Mouse (Mus musculus) lung, postnatal 25 days (tissue): Measurements from ENCODE around the gene Gm38392.
"Not testable (repeated sequence)": the region's sequence is repeated elsewhere in the genome, so short reads cannot be mapped to it uniquely, and the experiment has no call there.

Experiments used
- DNase-seq: peaks from one replicate; pipeline ENCODE4 v3.0.0; 2022; ENCODE audit warnings: low spot score

Gene Gm38392

DNA sequence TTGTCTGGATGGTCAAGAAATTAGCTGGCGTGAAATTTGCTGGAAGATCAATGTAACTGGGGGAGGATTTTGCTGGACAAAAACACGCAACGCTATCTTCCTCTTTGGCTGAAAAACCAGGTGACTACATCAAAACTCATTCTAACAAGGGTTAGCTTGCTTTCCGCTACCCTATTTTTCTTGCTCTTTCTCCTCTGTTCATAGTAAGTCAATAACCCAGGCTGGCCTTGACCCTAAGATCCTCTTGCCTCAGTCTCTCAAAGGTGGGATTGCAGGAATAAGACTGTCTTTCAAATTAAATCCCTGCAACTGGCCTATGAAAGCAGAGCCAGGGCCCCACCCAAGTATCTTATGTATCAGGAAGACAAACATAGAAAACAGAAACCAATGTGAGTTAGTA is at the start of gene Gm38392:
Gene Gm38392 (minus strand): TSS at position 101 of the 400 bp plus-strand sequence.
- no peak for DNase-seq

DNA sequence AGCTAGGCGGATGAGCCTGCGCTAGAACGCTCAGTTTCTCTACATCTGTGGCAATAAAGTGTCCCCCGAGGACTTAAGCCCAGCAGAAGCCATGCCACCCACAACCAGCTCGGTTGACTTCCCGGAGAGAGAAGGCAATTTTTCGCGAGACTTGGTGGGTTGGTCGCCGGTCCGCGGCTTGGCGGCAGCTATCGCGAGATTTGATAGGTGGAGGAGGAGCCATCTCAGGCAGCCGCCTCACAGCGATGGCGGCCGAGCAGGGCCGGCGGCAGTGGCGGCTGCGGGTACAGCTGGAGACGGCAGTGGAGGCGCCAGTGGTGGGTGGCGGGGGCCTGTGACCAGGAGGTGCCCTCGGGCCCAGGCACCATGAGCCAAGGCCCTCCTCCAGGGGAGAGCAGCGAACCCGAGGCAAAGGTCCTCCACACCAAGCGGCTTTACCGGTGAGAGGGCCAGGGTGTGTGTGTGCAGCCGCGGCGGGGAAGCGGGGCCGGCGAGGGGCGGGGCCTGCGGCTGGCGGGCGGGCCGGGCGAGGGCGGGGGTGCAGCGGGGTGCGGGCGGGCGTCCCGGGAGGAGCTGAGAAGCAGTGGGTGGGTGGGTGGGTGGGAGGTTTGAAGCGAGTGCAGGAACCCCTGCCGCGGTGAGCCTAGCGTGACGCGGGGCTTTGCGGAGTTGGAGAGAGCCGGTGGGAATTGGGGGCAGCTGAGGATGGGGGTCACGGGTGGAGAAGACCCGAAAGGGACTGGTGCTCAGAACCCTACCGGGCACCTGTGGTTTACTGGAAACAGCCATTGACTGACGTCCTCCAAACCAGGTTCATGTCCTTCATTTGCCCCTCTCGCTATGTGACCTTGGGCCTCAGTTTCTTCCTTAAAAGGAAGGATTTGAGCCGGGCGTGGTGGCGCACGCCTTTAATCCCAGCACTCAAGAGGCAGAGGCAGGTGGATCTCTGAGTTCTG is 49.3 kb upstream of the Gm38392 start, which contains the start of the genes Tmem79 and Smg5:
Gene Tmem79 (minus strand): TSS at position 91 of the 956 bp plus-strand sequence.
Gene Smg5 (plus strand): TSS at position 203 of the 956 bp plus-strand sequence.
- DNase-seq: peak; percentile 98

DNA sequence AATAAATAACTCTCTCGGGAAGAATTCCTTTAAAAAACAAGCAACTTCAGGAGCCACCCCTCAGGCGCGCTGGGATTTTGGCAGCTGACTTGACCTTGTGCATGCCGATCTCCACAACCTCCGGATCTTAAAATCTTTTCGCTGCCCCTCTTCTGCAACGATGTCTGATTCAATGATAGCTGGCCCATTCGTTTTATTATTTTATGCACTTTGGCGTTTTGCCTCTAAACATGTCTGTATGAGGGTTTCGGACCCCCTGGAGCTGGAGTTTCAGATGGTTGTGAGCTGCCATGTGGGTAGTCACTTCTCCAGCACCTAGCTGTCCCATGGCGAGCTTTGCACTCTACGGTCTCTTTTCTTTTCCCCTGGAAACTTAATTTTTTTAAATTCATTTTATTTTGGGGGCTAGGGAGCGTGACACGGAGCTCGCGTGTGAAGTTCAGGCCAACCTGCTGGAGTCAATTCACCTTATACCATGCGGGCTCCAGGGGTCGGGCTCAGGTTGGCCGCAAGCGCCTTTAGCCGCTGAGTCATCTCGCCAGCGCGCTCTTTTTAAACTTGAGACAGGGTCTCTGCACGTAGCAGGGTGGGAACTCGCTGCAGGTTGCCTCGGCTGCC is 48.5 kb upstream of the Gm38392 start:
- no peak for DNase-seq

DNA sequence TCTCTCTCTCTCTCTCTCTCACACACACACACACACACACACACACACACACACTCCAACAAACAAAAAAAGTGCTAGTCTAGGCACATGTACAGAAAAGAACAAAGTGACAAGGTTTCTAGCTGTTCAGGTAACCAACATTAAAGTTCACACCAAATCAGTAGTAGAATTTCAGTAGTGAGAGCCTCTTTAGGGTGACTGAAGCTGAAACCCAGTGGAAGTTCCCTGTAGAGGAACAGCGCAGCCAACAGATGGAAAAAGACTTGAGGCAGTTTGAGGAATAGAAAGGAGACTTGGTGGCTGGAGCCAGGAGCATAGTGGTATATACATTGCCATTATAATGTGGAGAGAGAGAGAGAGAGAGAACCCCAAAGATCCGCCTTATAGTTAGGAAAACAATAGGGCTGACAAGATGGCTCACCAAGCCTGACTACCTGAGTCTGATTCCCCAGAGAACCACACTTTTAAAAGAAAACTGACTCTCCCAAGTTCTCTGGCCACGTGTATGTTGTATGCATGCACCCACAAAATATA is 48.0 kb upstream of the Gm38392 start:
- DNase-seq: no peak

DNA sequence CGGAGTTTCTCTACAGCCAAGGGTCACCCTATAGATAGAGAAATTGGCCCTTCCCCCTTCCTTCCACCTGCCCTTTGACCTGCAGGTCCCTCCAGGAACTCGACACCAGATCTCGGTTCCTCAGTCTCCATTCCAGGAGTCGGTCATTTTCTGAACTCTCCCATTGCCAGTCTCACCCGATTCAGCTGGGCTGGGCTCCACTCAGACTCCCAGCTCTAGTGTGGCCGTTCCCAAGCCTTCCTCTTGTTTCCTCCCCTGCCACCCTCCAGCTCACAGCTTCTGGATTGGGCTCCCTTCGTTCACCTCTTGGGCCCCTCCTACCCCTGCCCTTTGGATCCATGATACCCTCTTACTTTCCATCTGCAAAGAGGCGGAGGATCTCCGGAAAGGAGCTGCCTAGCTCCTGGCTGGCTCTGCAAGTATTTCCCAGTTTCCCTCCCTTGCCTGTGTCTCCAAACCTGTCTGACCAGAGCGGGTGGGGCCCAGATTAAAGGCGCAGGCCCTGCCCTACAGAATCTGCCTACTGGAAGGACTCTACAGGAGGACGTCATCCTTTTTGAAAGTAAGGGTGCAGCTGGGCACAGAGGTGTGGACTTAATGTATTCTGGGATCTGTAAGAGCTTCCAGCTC is 47.1 kb upstream of the Gm38392 start:
- peak; percentile 52 for DNase-seq

DNA sequence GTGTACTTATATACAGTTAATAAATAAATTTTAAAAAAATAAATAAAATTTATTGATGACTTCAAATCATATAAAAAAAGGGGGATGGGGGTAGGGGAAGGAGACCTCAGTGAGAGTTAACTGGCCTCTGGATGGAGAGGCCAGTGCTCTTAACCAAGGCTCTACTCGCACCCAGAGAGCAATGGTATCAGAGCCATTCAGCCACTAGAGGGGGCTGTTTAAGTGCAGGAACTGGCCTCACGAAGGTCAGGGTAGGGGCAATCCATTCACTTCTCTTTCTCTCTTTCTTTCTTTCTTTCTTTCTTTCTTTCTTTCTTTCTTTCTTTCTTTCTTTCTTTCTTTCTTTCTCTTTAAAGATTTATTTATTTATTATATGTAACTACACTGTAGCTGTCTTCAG is 44.3 kb upstream of the Gm38392 start:
- DNase-seq: peak; percentile 56

DNA sequence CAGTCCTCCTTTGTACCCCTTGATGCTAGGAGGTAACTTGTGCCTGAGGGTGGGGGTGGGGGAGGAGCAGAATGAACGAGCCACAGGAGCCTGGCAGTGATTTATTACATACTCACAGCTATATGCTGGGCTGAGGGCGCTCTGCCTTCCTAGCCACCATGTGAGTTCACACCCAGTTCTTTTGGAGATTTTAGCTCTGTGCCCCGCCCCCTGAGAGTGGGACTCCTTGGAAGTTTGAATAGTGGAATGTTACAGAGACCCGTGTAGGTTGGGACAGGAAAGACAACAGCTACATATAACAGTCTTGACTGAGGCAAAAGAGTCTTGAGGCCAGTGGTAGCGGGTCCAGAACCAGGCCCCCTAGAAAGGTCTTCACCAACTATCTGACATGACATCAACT is 41.9 kb upstream of the Gm38392 start:
- no peak for DNase-seq

DNA sequence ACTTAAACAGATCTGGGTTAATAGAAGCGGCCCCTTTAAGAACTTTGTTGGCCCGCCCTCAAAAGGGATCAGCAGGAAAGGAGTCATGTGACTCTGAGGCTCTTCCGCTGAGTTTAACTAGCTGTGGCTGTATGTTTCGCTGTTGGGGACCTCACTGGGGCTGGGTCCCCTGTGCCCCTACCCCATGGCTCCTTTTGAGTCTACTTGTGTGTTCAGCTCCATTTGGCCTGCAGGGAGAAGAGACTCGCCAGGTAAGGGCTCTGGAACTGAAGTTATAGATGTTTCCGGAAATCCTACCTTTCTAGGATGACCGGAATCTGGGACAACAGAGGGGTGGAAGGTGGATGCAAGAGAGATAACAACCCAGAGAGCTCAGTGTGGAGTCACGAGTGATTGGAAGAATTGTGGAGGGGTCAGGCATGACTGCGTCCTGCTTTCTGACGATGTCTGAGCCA is 38.0 kb upstream of the Gm38392 start, which contains the start of gene Glmp:
Gene Glmp (plus strand): TSS at position 73 of the 455 bp plus-strand sequence.
- peak; percentile 66 for DNase-seq

DNA sequence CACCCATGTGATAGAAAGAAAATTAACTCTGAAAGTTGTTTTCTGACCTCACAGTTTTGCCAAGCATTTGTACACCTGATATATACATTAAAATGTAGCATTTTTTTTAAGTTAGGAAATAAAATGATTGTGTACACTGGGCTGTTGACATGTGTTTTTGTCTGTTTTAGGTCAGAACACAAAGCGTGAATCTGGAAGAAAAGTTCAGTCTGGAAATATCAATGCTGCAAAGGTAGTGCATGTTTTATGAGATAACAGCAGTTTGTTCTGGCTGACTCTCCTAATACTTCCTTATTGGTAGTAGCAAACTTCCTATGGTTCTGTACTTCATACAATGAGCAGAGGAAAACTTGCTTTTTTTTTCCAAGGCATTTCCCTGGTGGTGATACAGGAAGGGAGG is 12.2 kb upstream of the Gm38392 start:
- DNase-seq: no peak

DNA sequence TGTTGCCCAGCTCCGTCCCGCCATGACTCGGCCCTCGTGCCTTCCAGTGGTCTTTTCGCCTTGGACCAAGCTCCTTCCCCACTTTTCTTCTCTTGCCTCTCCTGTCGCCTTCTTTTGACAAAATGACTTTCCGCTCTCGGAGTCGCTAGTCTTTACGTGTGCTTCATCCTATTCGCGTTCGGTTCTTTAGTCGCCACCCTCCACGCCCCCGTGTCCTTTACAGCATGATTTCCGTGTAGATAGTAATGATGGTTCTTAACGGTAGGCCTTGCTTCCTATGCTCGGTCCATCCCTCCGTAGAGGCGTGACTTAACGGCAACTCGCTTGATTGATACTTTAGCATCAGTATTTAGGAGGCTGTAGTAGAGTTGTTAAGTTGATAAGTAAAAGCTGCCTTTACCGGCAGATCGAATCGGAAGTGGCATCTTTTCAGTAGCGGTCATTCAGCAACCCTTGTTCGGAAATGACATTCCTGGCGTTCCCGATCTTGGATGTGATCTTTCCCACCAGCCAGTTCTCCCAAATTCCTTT is 10.4 kb upstream of the Gm38392 start:
- DNase-seq: no peak

DNA sequence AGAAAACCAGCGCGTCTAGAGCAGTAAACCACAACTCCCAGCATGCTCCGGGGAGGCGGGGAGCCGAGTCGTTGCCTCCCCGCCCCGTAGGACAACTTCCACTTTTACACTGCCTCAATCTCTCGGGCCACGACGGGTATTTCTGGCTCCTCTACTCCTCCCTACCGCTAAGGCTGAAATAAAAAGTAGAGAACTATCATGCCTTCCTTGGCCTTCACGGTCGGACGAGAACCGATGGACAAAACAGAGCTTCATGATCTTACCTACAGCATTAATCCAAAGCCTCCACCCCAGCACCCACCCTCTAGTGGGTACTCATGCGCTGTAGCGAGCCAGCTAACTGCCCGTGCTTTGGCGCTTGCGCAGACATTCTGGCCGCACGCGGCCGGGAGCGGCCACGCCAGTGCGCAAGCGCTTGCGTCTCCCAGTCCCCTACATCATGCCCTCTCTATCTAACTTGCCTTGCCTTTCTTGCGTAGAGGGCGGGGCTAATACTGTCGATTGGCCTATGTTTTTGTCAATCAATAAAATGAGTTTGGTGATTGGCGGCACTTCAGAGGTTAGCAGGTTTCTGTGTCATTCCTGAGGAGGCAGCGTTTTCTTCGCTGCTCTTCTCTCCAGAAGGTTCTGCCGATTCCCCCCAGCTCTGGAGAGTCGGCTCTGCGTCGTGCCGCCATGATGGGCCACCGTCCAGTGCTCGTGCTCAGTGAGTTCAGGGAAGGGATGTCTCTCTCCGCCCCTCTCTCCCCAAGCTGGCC is 9.7 kb upstream of the Gm38392 start, which contains the start of the genes Tsacc and Cct3:
Gene Tsacc (minus strand): TSS at position 439 of the 758 bp plus-strand sequence.
Gene Cct3 (plus strand): TSS at position 556 of the 758 bp plus-strand sequence.
- DNase-seq: peak; percentile 98

DNA sequence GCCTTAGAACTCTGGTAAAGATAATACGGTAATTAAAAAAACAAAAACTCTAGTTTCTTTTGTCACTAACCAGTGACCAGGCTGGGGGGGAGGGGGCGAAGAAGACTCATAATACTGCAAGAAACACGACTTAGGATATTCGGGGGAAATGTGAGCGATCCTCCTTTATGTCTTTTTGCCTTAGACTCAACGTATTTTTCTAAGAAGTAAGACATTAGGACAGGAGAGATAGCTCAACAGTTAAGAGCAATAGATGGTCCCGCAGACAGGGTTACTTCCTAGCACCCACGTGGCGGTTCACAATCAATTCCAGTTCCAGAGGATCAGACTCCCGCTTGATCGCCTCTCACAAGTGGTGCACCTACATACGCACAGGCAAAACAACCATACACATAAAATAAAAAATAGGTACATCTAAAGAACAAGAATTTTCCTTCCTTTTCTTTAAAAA is 9.1 kb upstream of the Gm38392 start:
- DNase-seq: no peak

DNA sequence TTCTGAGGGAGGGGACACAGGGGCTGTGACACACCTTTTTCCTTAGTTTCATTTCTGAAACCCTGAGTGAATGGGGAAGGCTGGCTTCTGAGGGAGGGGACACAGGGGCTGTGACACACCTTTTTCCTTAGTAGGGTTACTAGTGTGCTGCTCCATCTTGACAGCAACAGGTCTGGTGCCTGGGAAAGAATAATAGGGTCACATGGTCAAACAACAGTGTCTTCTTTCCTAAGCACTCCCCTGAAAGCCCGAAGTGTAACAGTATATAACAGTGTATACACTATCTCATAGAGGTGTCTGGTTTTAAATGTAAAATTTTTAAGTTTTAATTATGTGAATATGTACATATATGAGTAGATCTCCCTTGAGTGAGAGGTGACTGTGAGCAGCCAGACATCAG is 8.3 kb upstream of the Gm38392 start:
- not testable (repeated sequence) for DNase-seq

DNA sequence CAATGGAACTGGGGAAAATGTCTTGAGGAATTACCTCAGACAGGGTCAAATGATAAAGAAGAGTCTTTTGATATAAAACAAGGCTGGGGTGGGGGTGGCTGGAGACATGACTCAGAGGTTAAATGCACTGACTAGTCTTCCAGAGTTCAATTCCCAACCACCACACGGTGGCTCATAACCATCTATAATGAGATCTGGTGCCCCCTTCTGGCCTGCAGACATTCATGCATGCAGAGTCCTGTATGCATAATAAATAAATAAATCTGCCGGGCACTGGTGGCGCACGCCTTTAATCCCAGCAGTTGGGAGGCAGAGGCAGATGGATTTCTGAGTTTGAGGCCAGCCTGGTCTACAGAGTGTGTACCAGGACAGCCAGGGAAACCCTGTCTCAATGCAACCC is 5.0 kb upstream of the Gm38392 start:
- DNase-seq: peak; percentile 38

DNA sequence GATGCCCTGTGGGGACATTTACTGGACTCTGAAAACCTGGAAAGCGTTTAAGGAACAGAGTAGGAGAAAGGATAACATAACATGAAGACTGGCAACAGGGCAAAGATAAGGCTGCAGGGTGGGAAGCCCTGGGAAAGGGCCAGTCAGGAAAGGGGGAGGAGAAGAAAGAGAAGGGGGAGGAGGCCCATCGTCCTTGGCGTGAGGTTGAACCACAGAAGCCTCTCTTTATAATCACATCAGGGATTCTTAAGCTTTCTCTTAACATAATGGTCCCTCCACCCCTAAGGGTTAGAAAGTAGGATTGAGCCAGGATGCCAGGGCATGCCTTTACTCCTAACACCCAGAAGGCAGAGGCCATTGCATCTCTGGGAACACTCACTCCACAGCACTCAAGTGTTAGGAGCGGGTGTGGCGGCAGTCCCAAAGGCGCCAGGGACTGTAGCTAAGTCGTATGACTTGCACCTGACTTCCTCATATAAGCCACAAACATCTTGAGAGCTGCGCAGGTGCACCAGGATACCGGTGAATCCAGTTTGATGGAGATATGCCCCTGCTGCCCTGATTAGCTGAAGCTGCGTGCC is 1.2 kb upstream of the Gm38392 start:
- DNase-seq: peak; percentile 69

DNA sequence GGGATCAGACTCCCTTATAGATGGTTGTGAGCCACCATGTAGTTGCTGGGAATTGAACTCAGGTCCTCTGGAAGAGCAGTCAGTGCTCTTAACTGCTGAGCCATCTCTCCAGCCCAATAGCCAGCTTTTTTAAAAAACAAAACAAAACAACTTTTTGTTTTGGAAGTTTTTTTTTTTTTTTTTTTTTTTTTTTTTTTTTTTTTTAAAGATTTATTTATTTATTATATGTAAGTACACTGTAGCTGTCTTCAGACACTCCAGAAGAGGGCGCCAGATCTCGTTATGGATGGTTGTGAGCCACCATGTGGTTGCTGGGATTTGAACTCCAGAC is 1.5 kb downstream of the Gm38392 start:
- DNase-seq: not testable (repeated sequence)

DNA sequence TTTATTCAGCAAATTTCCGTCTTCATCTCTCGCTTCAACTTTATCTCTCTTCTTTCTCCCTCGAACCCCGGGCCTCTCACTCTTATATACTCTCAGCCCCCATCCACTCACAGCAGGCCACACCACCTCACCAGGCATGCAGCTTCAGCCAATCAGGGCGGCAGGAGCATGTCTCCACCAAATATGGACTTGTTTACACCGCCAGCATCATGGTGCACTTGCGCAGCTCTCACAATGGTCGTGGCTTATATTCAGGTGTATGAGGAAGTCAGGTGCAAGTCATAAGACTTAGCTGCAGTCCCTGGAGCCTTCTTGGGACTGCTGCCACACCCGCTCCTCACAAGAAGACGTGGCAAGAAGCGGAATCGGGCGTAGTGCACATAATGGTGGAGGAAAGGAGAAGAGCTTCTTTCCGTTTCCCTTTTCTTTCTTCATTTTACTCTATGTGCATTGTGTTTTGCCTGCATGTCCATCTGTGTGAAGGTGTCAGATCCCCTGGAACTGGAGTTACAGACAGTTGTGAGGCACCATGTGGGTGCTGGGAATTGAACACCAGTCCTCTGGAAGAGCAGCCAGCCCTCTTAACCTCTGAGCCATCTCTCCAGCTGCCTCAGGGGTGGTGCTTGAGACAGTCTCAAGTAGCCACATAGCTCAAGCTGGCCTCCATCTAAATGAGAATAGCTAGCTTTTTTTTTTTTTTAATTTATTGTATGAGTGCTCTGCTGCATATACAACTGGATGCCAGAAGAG is 2.0 kb downstream of the Gm38392 start:
- not testable (repeated sequence) for DNase-seq

DNA sequence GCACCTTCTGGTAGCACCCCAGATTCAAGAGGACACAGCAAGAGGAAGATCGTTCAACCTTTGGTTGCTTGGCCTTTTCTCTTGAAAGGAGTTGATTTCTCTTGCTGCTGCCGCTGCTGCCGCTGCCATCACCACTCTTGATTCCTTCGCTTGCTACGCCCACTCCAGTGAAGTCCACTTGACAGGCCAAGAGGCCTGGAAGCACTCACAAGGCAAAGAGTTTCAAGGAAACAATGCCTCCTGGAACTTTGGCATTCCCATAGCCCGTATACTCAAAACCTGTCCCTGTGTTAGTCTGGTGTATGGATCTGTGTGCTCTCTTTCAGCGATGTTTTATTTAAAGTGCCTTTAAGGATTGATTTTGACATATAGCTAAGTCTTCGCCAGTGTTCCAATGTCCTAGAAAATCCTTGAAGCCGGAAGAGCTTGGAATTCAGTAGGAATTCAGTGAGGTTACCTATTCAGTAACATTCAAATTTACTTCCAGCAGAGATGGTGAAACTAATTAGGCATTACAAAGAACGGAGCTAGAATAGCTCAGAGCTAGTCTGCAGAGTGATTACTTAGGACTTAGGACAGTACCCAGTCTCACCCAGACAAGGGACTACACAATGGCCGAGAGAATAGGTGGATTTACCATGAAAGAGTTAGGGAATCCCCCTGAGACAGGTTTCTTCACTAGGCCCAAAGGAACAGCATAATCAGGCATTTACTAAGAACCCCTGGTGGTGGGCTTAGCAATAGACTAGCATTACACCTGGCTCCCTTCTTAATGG is 5.7 kb downstream of the Gm38392 start:
- peak; percentile 79 for DNase-seq

DNA sequence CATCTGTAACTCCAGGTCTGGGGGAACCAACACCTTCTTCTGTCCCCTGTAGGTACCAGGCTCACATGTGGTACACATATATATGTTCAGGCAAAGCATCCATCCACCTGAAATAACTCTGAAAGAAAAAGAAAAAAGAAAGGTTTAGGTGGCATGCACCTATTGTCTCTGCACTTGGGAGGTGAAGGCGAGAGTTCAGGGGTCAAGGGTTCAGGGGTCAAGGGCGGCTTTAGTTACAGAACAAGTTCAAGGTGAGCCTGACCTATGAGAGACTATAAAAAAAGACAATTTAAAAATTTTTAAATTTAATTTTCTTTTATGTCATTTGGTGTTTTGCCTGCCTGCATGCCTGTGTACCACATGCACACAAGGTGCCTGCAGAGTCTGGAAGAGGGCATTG is 7.0 kb downstream of the Gm38392 start:
- DNase-seq: no peak
